Mouse (Mus musculus): ENCODE data around the gene Marc2. TPM values are rescaled to one million over a fixed set of nuclear protein-coding genes. Genes with fewer than 3 reads are reported as not detected.

Gene Marc2
- polyA plus RNA-seq (2012; rRNA removed), result 46.5 and 51.4 TPM in 2 replicates

GRCm38 (mm10) chr1:184846092-184846750 lies at the start of gene Marc2:
Marc2 (minus strand) TSS chr1:184846451.

GRCm38 (mm10) chr1:184882281-184883268 lies 36.3 kb upstream of the Marc2 start, which contains the start of gene C130074G19Rik:
C130074G19Rik (minus strand) TSS chr1:184883218.

DNA sequence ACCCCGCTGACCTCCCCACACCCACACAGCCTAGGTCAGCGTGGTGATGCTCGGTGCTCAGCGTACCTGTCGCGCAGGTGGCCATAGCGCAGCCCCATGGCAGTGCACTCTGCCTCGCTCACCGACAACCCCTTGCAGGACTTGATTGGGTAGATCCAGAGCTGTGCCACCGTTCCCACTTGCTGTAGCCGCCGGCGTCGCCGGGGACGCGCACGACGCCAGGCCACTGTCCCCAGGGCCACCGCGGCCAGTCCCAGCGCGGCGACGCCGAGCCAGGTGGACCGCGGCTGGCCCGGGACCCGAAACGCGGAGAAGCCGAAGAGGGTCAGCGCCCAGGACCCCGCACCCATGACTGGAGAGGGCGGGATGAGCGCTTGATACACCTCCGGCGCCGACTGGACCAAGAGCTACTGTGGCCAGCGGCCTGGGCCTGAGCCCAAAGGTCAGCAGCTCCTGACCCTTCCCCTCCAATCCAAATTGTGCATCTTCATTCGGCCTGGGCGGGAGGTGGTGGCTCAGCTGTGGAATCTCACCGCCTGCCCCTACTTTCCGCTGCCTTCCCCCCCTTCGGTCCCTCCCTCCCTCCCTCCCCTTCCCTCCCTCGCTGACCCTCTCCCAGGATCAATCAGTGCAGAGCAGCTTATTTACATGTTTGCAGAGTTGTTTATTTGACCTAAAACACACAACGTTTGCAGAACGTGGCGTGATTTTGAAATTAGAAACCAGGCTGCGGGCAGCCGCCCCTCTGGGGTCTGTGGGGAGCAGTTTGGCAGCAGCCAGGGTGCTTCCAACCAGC lies 35.3 kb downstream of the Marc2 start, which contains the start of gene Marc1:
Gene Marc1 (minus strand): TSS at position 534 of the 796 bp plus-strand sequence.

Other genes with a start within 250 kb of the Marc2 start
- 0.85 and 1.1 TPM in 2 replicates for gene Hlx, start 113.8 kb downstream of the Marc2 start, polyA plus RNA-seq (2012; rRNA removed)
- 0.23 and 0.36 TPM in 2 replicates for gene Marc1, start 35.1 kb downstream of the Marc2 start, polyA plus RNA-seq (2012; rRNA removed)
- 4.2 and 4.8 TPM in 2 replicates for gene C130074G19Rik, start 36.8 kb upstream of the Marc2 start, polyA plus RNA-seq (2012; rRNA removed)
- gene Mark1, start 153.1 kb upstream of the Marc2 start, polyA plus RNA-seq (2012; rRNA removed), result 44.4 and 53.6 TPM in 2 replicates